Mouse (Mus musculus): ENCODE data around the gene Capn5. TPM values are rescaled to one million over a fixed set of nuclear protein-coding genes. Genes with fewer than 3 reads are reported as not detected.

The Capn5 gene
- total and polyA plus RNA-seq, 3 experiments = 0.26 to 0.55 (median 0.27) TPM

DNA sequence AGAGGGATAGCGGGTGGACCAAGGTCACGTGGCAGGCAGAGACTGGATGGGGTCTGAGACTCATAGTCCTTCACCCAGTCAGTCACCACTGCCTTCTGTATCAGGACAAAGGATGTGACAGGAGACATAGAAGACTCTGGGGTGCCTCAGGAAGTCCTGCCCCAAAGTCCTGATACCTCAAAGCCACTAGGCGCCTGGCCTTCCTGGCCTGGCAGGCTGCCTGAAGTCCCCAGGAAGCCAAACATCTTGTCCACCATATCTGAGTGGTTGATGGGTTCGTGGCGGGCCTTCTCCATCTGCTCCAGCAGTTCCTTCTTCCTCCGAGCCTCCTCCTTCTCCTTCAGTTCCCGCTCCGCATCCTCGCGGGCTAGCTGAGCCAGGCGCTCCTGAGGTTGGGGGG, 100.6 kb downstream of the Capn5 start:
- no peak overlapping the region for H3K27ac ChIP-seq (ENCODE audit: insufficient read depth, low read depth)
- TF ChIP-seq MEF2A (IDR thresholded peaks at IDR 0.05; ENCODE audit: borderline replicate concordance, low read depth, low read length) (no peak), ZMIZ1 (IDR thresholded peaks at IDR 0.05; ENCODE audit: low read depth, low read length) (no peak), MAX (IDR thresholded peaks at IDR 0.05; ENCODE audit: low read length) (no peak), CHD1 (IDR thresholded peaks at IDR 0.05; ENCODE audit: low read depth, low read length) (no peak), GABPA (IDR thresholded peaks at IDR 0.05; ENCODE audit: insufficient replicate concordance, low read depth, low read length) (no peak), PAX5 (IDR thresholded peaks at IDR 0.05; ENCODE audit: low read length) (no peak), RCOR1 (conservative IDR thresholded peaks at IDR 0.05; ENCODE audit: low read depth, low read length) (no peak), ELF1 (IDR thresholded peaks at IDR 0.05; ENCODE audit: low read depth, low read length) (no peak), TBP (conservative IDR thresholded peaks at IDR 0.05; ENCODE audit: low read depth, low read length) (no peak), NELFE (IDR thresholded peaks at IDR 0.05; ENCODE audit: low read depth, low read length) (no peak), E2F4 (IDR thresholded peaks at IDR 0.05; ENCODE audit: insufficient replicate concordance, low read depth, low read length) (no peak), EP300 (IDR thresholded peaks at IDR 0.05; ENCODE audit: low read length) (no peak), KAT2A (IDR thresholded peaks at IDR 0.05; ENCODE audit: insufficient replicate concordance, low read length) (no peak), HCFC1 (IDR thresholded peaks at IDR 0.05; ENCODE audit: low read depth, low read length) (no peak), CTCF (conservative IDR thresholded peaks at IDR 0.05 in 1 of 2, IDR thresholded peaks at IDR 0.05 in 1 of 2; ENCODE audit: low read depth in 2 of 2, low read length in 2 of 2) (no peak), NRF1 (IDR thresholded peaks at IDR 0.05; ENCODE audit: low read depth, low read length) (no peak), SIN3A (IDR thresholded peaks at IDR 0.05; ENCODE audit: low read length) (no peak), MXI1 (IDR thresholded peaks at IDR 0.05; ENCODE audit: low read depth, low read length) (no peak)
- dilution Hi-C loops (cut with MboI; ENCODE audit: extremely low pct_ligation_motif_present, extremely low pct_unique_long_range_greater_than_20kb, low sequenced_read_pairs) = no loop called here
- H3K9me3 ChIP-seq (replicated peaks; ENCODE audit: low read length) = no peaks in the 10 kb centered on the region
- H3K4me3 ChIP-seq (replicated peaks in 1 of 3; ENCODE audit: low read depth in 2 of 3, low read length in 2 of 3, poor library complexity in 1 of 3) = no peak overlapping the region
- peaks cover 2 to 97% of the 10 kb centered on the region in 2 experiments for H3K36me3 ChIP-seq (replicated peaks in 1 of 2; ENCODE audit: control insufficient read depth in 1 of 2, insufficient read depth in 1 of 2, low read length in 1 of 2)
- DNase-seq (ENCODE audit: extremely low read depth) = no peak
- in situ Hi-C loops (cut with MboI; ENCODE audit: low pct_ligation_motif_present, low pct_unique_long_range_greater_than_20kb, low sequenced_read_pairs) = no loop called here
- no peak overlapping the region for H3K4me2 ChIP-seq (ENCODE audit: insufficient read depth, low read depth, poor library complexity, severe bottlenecking)
- peaks cover 0 to 6% of the 10 kb centered on the region in 2 experiments; a peak in 2 of 4 replicates for H3K4me1 ChIP-seq (ENCODE audit: control insufficient read depth in 1 of 2, insufficient read depth in 2 of 2)
- H3K27me3 ChIP-seq (replicated peaks) = no peaks in the 10 kb centered on the region
- H3K79me2 ChIP-seq (replicated peaks; ENCODE audit: control insufficient read depth, extremely low read depth, insufficient read depth, poor library complexity, severe bottlenecking) = no peaks in the 10 kb centered on the region
- no peak overlapping the region for H3K9ac ChIP-seq (ENCODE audit: insufficient read depth, low read depth)

GRCm38 (mm10) chr7:98071620-98072019, 106.5 kb downstream of the Capn5 start:
- H3K9me3 ChIP-seq (replicated peaks; ENCODE audit: low read length) = no peaks in the 10 kb centered on the region
- no peaks in the 10 kb centered on the region for H3K79me2 ChIP-seq (replicated peaks; ENCODE audit: control insufficient read depth, extremely low read depth, insufficient read depth, poor library complexity, severe bottlenecking)
- TF ChIP-seq E2F4 (IDR thresholded peaks at IDR 0.05; ENCODE audit: insufficient replicate concordance, low read depth, low read length) = no peak
- no peak for TF ChIP-seq UBTF (IDR thresholded peaks at IDR 0.05; ENCODE audit: low read depth, low read length)
- TF ChIP-seq NELFE (IDR thresholded peaks at IDR 0.05; ENCODE audit: low read depth, low read length) = 0 out of 2 replicates have a peak, but pooled peaks have one; percentile 15
- TF ChIP-seq TCF12 (IDR thresholded peaks at IDR 0.05; ENCODE audit: low read depth, low read length) = no peak
- no peak for TF ChIP-seq ZKSCAN1 (IDR thresholded peaks at IDR 0.05; ENCODE audit: borderline replicate concordance, low read depth, low read length)
- peak; percentile 96 for TF ChIP-seq SMC3 (IDR thresholded peaks at IDR 0.05; ENCODE audit: low read depth, low read length)
- no peak for TF ChIP-seq ETS1 (conservative IDR thresholded peaks at IDR 0.05; ENCODE audit: low read depth, low read length)
- TF ChIP-seq ZC3H11A (IDR thresholded peaks at IDR 0.05; ENCODE audit: low read depth, low read length) = no peak
- TF ChIP-seq RAD21 (IDR thresholded peaks at IDR 0.05; ENCODE audit: low read depth, low read length) = peak; percentile 73
- TF ChIP-seq ZNF384 (IDR thresholded peaks at IDR 0.05; ENCODE audit: low read depth, low read length) = no peak
- no peak for TF ChIP-seq TBP (conservative IDR thresholded peaks at IDR 0.05; ENCODE audit: low read depth, low read length)
- peak; percentile 92 to 95 for TF ChIP-seq CTCF (conservative IDR thresholded peaks at IDR 0.05 in 1 of 2, IDR thresholded peaks at IDR 0.05 in 1 of 2; ENCODE audit: low read depth in 2 of 2, low read length in 2 of 2)
- H3K4me1 ChIP-seq (ENCODE audit: control insufficient read depth in 1 of 2, insufficient read depth in 2 of 2) = 0 out of 4 replicates have a peak, but pooled peaks cover 0 to 5% of the 10 kb centered on the region in 2 experiments
- peak; percentile 81 for DNase-seq (ENCODE audit: extremely low read depth)
- H3K36me3 ChIP-seq (replicated peaks in 1 of 2; ENCODE audit: control insufficient read depth in 1 of 2, insufficient read depth in 1 of 2, low read length in 1 of 2) = peaks cover 0 to 99% of the 10 kb centered on the region in 2 experiments
- no peak overlapping the region for H3K4me3 ChIP-seq (replicated peaks in 1 of 3; ENCODE audit: low read depth in 2 of 3, low read length in 2 of 3, poor library complexity in 1 of 3)
- H3K4me2 ChIP-seq (ENCODE audit: insufficient read depth, low read depth, poor library complexity, severe bottlenecking) = no peak overlapping the region
- H3K27ac ChIP-seq (ENCODE audit: insufficient read depth, low read depth) = no peak overlapping the region
- in situ Hi-C loops (cut with MboI; ENCODE audit: low pct_ligation_motif_present, low pct_unique_long_range_greater_than_20kb, low sequenced_read_pairs) = loop anchor here (5.0 kb wide), 1 partner anchor 46 kb away; the partner anchor contains the start of gene Myo7a
- dilution Hi-C loops (cut with MboI; ENCODE audit: extremely low pct_ligation_motif_present, extremely low pct_unique_long_range_greater_than_20kb, low sequenced_read_pairs) = no loop called here
- H3K27me3 ChIP-seq (replicated peaks) = no peaks in the 10 kb centered on the region
- no peak overlapping the region for H3K9ac ChIP-seq (ENCODE audit: insufficient read depth, low read depth)

Measured in CH12.LX (cell line).